Comparison of ENCODE assay signal across 20 mouse cellular contexts in genomic region chr2:31698209-31698608, GRCm38 (mm10). TPM values are rescaled to one million over a fixed set of nuclear protein-coding genes. Genes with fewer than 3 reads are reported as not detected.
DNase-seq lines count a peak whose midpoint lies in the region; ATAC-seq and TF ChIP-seq lines count a peak whose summit lies in the region.
"Had no signal": no experiment of that assay in that cellular context is flagged by ENCODE, and none has a peak within 500 bp of the region (broad histone marks: within the 10 kb centered on the region; RNA-seq: fewer than 3 reads in every experiment).

No protein-coding gene starts in this region.

- peaks cover 2% of the 10 kb centered on the region; the same call in 1 of the 2 replicates for H3K79me2 ChIP-seq in heart, adult 2 months (replicated peaks; ENCODE audit: control insufficient read depth, insufficient read depth, low read length)

- TF ChIP-seq CTCF in heart, adult 2 months (IDR thresholded peaks at IDR 0.05): peak; percentile 56
- TF ChIP-seq CTCF in liver, postnatal 0 days (IDR thresholded peaks at IDR 0.05; ENCODE audit: low read depth): peak; percentile 52
- peak; percentile 64 for TF ChIP-seq CTCF in Patski (IDR thresholded peaks at IDR 0.05)

- TF ChIP-seq EP300 in heart, adult 2 months (IDR thresholded peaks at IDR 0.05; ENCODE audit: insufficient read depth, low read depth, low read length): no peak
- TF ChIP-seq EP300 in liver, postnatal 0 days (IDR thresholded peaks at IDR 0.05; ENCODE audit: low read depth): no peak

- H3K9me3 ChIP-seq in heart, embryonic 11.5 days (replicated peaks; ENCODE audit: control insufficient read depth, low read length): no peaks in the 10 kb centered on the region
- no peaks in the 10 kb centered on the region for H3K9me3 ChIP-seq in liver, postnatal 0 days (ENCODE audit: low read length)
- H3K9me3 ChIP-seq in liver, embryonic 12.5 days (replicated peaks): no peaks in the 10 kb centered on the region
- H3K9me3 ChIP-seq: forebrain, embryonic 12.5 days; heart, embryonic 12.5 days; hindbrain, embryonic 12.5 days; lung, embryonic 15.5 days; midbrain, embryonic 12.5 days had no signal

- no peak overlapping the region for H3K4me3 ChIP-seq in heart, adult 2 months
- no peak overlapping the region for H3K4me3 ChIP-seq in heart, embryonic 11.5 days (ENCODE audit: low read depth, low read length)
- H3K4me3 ChIP-seq in liver, postnatal 0 days (ENCODE audit: low read depth, low read length): no peak overlapping the region
- H3K4me3 ChIP-seq in liver, embryonic 12.5 days: no peak overlapping the region
- H3K4me3 ChIP-seq: forebrain, embryonic 12.5 days; heart, embryonic 12.5 days; hindbrain, embryonic 12.5 days; lung, embryonic 15.5 days; midbrain, embryonic 12.5 days had no signal

- no peak overlapping the region for H3K27ac ChIP-seq in heart, adult 2 months
- H3K27ac ChIP-seq in heart, embryonic 11.5 days (ENCODE audit: low read depth, low read length): no peak overlapping the region
- H3K27ac ChIP-seq in liver, postnatal 0 days (ENCODE audit: low read depth): no peak overlapping the region
- no peak overlapping the region for H3K27ac ChIP-seq in liver, embryonic 12.5 days
- H3K27ac ChIP-seq: forebrain, embryonic 12.5 days; hindbrain, embryonic 12.5 days; lung, embryonic 15.5 days; midbrain, embryonic 12.5 days had no signal

- H3K9ac ChIP-seq in heart, adult 2 months (ENCODE audit: low read depth, low read length): no peak overlapping the region
- H3K9ac ChIP-seq in heart, embryonic 11.5 days (ENCODE audit: low read depth, low read length): no peak overlapping the region
- no peak overlapping the region for H3K9ac ChIP-seq in liver, postnatal 0 days (replicated peaks)
- H3K9ac ChIP-seq in liver, embryonic 12.5 days: no peak overlapping the region
- H3K9ac ChIP-seq: forebrain, embryonic 12.5 days; heart, embryonic 12.5 days; hindbrain, embryonic 12.5 days; lung, embryonic 15.5 days; midbrain, embryonic 12.5 days had no signal

- no peak for DNase-seq in heart, adult 2 months
- DNase-seq in liver, postnatal 0 days: no peak
- DNase-seq in 416B (ENCODE audit: low read depth): peak; percentile 44
- DNase-seq in Patski (ENCODE audit: low read depth, low spot score): no peak
- no peak for DNase-seq in cerebellum, postnatal 36 days
- no peak for DNase-seq in ovary, adult 18-20 months (ENCODE audit: low spot score)
- DNase-seq: adrenal gland, postnatal 10 days; gastrocnemius, postnatal 10 days; kidney, adult 18-20 months; layer of hippocampus, adult 9-11 months; right cerebral cortex, postnatal 25 days had no signal

- peaks cover 2% of the 10 kb centered on the region; the same call in 1 of the 2 replicates for H3K4me1 ChIP-seq in heart, adult 2 months (ENCODE audit: control insufficient read depth, insufficient read depth, low read length)
- peaks cover 15% of the 10 kb centered on the region for H3K4me1 ChIP-seq in heart, embryonic 11.5 days (ENCODE audit: control insufficient read depth, insufficient read depth, low read length)
- no peaks in the 10 kb centered on the region for H3K4me1 ChIP-seq in liver, postnatal 0 days (ENCODE audit: insufficient read depth)
- peaks cover 18% of the 10 kb centered on the region for H3K4me1 ChIP-seq in liver, embryonic 12.5 days
- H3K4me1 ChIP-seq: hindbrain, embryonic 12.5 days; lung, embryonic 15.5 days; midbrain, embryonic 12.5 days had no signal

- in situ Hi-C loops in Patski (cut with MboI; ENCODE audit: low pct_unique_long_range_greater_than_20kb): no loop called here

- POLR2A ChIA-PET in Patski (lab: Charles Lee): interaction anchor here (0.7 kb wide), 1 partner anchor 165 kb away, joined by 4 read pairs; no protein-coding TSS in a partner anchor

- no peaks in the 10 kb centered on the region for H3K36me3 ChIP-seq in heart, adult 2 months (ENCODE audit: control insufficient read depth, insufficient read depth, low read length)
- peaks cover 9% of the 10 kb centered on the region for H3K36me3 ChIP-seq in heart, embryonic 11.5 days (ENCODE audit: control insufficient read depth, insufficient read depth, low read length)
- peaks cover 8% of the 10 kb centered on the region for H3K36me3 ChIP-seq in liver, postnatal 0 days (replicated peaks; ENCODE audit: insufficient read depth, low read length)
- H3K36me3 ChIP-seq in liver, embryonic 12.5 days: peaks cover 56% of the 10 kb centered on the region

- no peaks in the 10 kb centered on the region for H3K27me3 ChIP-seq in heart, adult 2 months (ENCODE audit: control insufficient read depth, insufficient read depth, low read length)
- H3K27me3 ChIP-seq in heart, embryonic 11.5 days (ENCODE audit: control insufficient read depth, insufficient read depth, low read length): no peaks in the 10 kb centered on the region
- no peaks in the 10 kb centered on the region for H3K27me3 ChIP-seq in liver, postnatal 0 days (ENCODE audit: insufficient read depth, low read length)
- no peaks in the 10 kb centered on the region for H3K27me3 ChIP-seq in liver, embryonic 12.5 days (replicated peaks)
- no peaks in the 10 kb centered on the region for H3K27me3 ChIP-seq in Patski
- H3K27me3 ChIP-seq: forebrain, embryonic 12.5 days; heart, embryonic 12.5 days; hindbrain, embryonic 12.5 days; lung, embryonic 15.5 days; midbrain, embryonic 12.5 days had no signal

- CTCF ChIA-PET in Patski (lab: Charles Lee): no interaction called here

- no peak overlapping the region for H3K4me2 ChIP-seq in heart, embryonic 11.5 days
- no peak overlapping the region for H3K4me2 ChIP-seq in liver, postnatal 0 days (ENCODE audit: low read depth, low read length)
- no peak overlapping the region for H3K4me2 ChIP-seq in liver, embryonic 12.5 days
- H3K4me2 ChIP-seq: forebrain, embryonic 12.5 days; heart, embryonic 12.5 days; hindbrain, embryonic 12.5 days; lung, embryonic 15.5 days; midbrain, embryonic 12.5 days had no signal

- TF ChIP-seq POLR2A in heart, adult 2 months (IDR thresholded peaks at IDR 0.05; ENCODE audit: insufficient read depth, low read depth, low read length): no peak

- ATAC-seq in heart, embryonic 11.5 days (replicated peaks; ENCODE audit: insufficient number of reproducible peaks, low FRiP score, low TSS enrichment): no peak
- ATAC-seq in liver, postnatal 0 days: no peak
- no peak for ATAC-seq in liver, embryonic 12.5 days
- ATAC-seq in Patski: no peak
- ATAC-seq: CD4-positive, CD25-positive, alpha-beta regulatory T cell, adult 4 months had no signal

- intact Hi-C loops in heart, adult 2 months (cut with DNase I): no loop called here

RNA-seq across cellular contexts. Expression of gene Abl1, which starts 10.0 kb away (rescaled TPM):
- 10 to 100 TPM; 29.4 to 31.8 TPM for total RNA-seq in heart, adult 2 months (2021)
- 27.5 and 39.9 TPM in 2 replicates for polyA plus RNA-seq in heart, adult 2 months (2012; rRNA removed)
- polyA plus RNA-seq in heart, embryonic 11.5 days (2014; fragmentation: Nextera tagmentation; extraction: Ambion mirVana): 29.5 and 35.6 TPM in 2 replicates
- polyA plus RNA-seq in liver, postnatal 0 days (2015; fragmentation: Nextera tagmentation; extraction: Ambion mirVana): 4.1 and 4.5 TPM in 2 replicates
- polyA plus RNA-seq in liver, embryonic 12.5 days (2016; fragmentation: Nextera tagmentation; extraction: Ambion mirVana): 12.9 and 13.4 TPM in 2 replicates
- 58.8 TPM for polyA plus RNA-seq in Patski (2021)

RNA-seq across cellular contexts. Expression of gene Exosc2, which starts 27.7 kb away (rescaled TPM):
- 1 to 10 TPM; 8.7 to 9.0 TPM for total RNA-seq in heart, adult 2 months (2021)
- polyA plus RNA-seq in heart, adult 2 months (2012; rRNA removed): 5.5 and 13.1 TPM in 2 replicates
- polyA plus RNA-seq in heart, embryonic 11.5 days (2014; fragmentation: Nextera tagmentation; extraction: Ambion mirVana): 42.8 and 47.2 TPM in 2 replicates
- 14.2 and 14.6 TPM in 2 replicates for polyA plus RNA-seq in liver, postnatal 0 days (2015; fragmentation: Nextera tagmentation; extraction: Ambion mirVana)
- polyA plus RNA-seq in liver, embryonic 12.5 days (2016; fragmentation: Nextera tagmentation; extraction: Ambion mirVana): 57.8 and 64.9 TPM in 2 replicates
- 44.1 TPM for polyA plus RNA-seq in Patski (2021)

RNA-seq across cellular contexts. Expression of gene Prdm12, which starts 58.4 kb away (rescaled TPM):
- not detected for total RNA-seq in heart, adult 2 months (2021)
- polyA plus RNA-seq in heart, adult 2 months (2012; rRNA removed): not detected in 2 replicates
- 0.08 and 0.09 TPM in 2 replicates for polyA plus RNA-seq in heart, embryonic 11.5 days (2014; fragmentation: Nextera tagmentation; extraction: Ambion mirVana)
- polyA plus RNA-seq in liver, postnatal 0 days (2015; fragmentation: Nextera tagmentation; extraction: Ambion mirVana): not detected in 2 replicates
- polyA plus RNA-seq in liver, embryonic 12.5 days (2016; fragmentation: Nextera tagmentation; extraction: Ambion mirVana): not detected in 2 replicates
- polyA plus RNA-seq in Patski (2021): not detected
- total RNA-seq: adrenal gland, postnatal 10 days; gastrocnemius, postnatal 10 days had no signal
- polyA plus RNA-seq: CD4-positive, CD25-positive, alpha-beta regulatory T cell, adult 4 months; heart, embryonic 12.5 days; stomach, embryonic 14.5 days had no signal
